Mouse (Mus musculus): ENCODE measurements around the gene Pxdc1.

Pxdc1 gene

DNA sequence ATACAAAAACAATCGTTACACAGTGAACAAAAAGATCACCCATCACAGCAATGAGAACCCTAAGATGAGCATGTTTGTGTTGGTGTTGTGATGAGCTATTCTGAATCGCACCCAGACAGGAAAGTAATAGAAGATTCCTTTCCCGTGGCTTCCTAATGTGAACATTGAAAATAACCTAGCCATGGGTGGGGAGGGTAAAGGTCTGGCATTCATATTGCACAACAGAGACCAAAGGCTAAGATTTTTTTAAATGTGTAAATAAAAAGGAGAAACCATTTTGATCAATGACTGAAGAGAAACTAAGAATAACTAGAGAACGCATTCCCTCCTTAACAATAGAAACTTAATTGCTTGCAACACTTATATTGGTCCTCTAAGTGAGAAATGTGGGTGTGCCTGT, 11.8 kb upstream of the Pxdc1 start:
- Histone ChIP-seq H3K36me3 (ENCODE audit: control insufficient read depth, insufficient read depth, low read length, poor library complexity, severe bottlenecking) (no peaks in the 10 kb centered on the region), H3K27me3 (ENCODE audit: control insufficient read depth, insufficient read depth, low read length, poor library complexity, severe bottlenecking) (no peaks in the 10 kb centered on the region)
- no peak for DNase-seq (ENCODE audit: low read depth, low spot score)

- DNase-seq (ENCODE audit: low read depth, low spot score): peak; percentile 54
- Histone ChIP-seq H3K27me3 (ENCODE audit: control insufficient read depth, insufficient read depth, low read length, poor library complexity, severe bottlenecking) (no peaks in the 10 kb centered on the region), H3K36me3 (ENCODE audit: control insufficient read depth, insufficient read depth, low read length, poor library complexity, severe bottlenecking) (no peaks in the 10 kb centered on the region)
Measured at GRCm38 (mm10) chr13:34663762-34664161, 10.5 kb upstream of the Pxdc1 start.

DNA sequence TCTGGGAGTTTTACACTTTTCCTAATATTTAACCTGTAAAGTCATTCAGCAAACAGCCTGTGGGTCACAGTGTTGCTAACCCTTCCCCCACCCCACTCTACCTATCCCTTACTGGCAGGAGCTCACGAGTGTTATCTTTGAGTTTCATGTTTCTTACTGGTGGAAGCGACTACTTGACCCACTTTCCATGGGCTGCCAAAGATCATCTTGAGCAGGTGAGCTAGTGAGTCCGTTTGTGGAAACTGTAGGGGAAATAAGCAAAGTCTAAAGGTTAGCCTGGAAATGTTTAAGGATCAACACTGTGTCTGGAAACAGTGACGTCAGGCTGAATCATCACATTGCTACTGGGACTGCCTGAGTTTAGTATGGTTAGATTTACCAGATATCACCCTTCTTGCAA, 6.2 kb upstream of the Pxdc1 start:
- Histone ChIP-seq H3K36me3 (ENCODE audit: control insufficient read depth, insufficient read depth, low read length, poor library complexity, severe bottlenecking) (no peaks in the 10 kb centered on the region), H3K27me3 (ENCODE audit: control insufficient read depth, insufficient read depth, low read length, poor library complexity, severe bottlenecking) (no peaks in the 10 kb centered on the region)
- no peak for DNase-seq (ENCODE audit: low read depth, low spot score)

DNA sequence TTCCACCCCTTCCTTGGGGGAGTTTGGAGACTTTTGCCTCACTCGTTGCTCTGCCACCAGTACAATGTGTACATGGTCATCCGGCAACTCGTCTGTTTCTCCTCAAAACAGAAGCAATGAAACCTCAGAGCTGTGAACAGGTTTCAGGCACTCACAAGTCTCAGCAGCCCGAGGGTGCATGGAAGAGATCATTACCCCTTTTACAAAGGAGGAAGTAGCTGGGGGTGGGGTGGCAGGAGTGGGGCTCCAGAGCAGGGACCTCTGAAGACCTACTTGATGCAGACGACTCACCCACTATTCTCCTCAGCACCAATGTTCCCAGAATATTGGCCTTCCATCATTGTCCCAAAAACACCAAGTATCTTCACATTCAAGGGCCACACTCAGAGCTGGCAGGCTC, 3.1 kb upstream of the Pxdc1 start:
- H3K36me3 ChIP-seq (ENCODE audit: control insufficient read depth, insufficient read depth, low read length, poor library complexity, severe bottlenecking): no peaks in the 10 kb centered on the region
- no peaks in the 10 kb centered on the region for H3K27me3 ChIP-seq (ENCODE audit: control insufficient read depth, insufficient read depth, low read length, poor library complexity, severe bottlenecking)
- DNase-seq (ENCODE audit: low read depth, low spot score): peak; percentile 51

DNA sequence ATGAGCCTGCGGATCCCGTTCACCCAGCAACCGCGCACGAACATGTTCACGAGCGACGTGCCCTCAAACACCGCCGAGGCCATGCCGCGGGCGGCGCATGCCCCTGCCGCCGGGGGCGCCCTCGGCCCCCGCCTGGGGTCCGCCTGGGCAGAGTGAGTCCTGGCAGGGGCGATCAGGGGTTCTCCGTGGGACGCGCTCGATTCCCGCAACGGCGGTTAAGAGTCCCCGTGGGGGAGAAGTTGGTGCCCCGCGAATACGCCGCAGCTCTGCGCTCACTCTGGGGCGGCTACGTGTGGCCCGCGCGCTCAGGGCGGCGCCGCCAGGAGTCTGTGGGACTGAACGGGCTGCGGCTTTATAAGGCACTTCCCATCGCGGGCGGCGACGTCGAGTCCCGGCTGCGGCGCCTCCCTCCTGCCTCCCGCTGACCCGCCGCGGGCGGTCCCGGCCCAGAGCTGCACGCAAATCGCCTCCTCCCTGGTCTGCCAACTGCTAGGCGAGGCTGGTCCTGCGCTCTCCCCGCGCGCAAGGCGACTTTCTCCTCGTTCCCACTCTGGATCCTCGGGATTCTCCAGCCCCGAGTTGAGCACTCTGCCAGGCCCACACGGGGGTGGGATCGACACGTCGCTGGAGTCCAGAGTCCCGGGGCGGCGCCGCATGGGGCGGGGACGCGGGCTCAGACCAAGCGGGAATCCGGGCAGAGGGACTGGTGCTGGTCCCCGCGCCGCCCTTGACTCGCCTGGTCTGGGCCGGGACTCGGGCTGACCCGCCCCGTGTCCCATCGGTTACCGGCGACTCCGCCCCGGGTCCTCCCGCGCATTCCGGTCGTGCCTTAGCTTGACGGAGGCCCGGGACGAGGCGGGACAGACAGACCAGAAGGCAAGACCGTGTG, 689 bp downstream of the Pxdc1 start:
- Histone ChIP-seq H3K36me3 (ENCODE audit: control insufficient read depth, insufficient read depth, low read length, poor library complexity, severe bottlenecking) (no peaks in the 10 kb centered on the region; the same call in 1 of the 2 replicates), H3K27me3 (ENCODE audit: control insufficient read depth, insufficient read depth, low read length, poor library complexity, severe bottlenecking) (no peaks in the 10 kb centered on the region)
- peak; percentile 85 for DNase-seq (ENCODE audit: low read depth, low spot score)

DNA sequence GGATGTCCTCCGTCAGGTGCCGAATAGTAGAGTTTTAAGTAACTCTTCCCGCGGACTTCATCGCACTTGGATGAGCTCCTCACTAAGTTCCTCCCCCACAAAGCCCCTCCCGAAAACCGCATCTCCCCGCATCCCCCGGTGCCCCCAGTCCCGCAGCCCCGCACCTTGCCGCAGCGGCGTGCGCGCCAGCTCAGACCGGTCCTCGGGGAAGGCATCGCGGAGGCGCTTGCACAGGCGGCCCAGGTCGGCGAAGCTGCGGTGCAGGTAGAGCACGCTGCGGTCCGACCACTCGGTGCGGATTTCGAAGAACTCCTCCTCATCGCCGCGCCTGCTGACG, 1.3 kb downstream of the Pxdc1 start:
- Histone ChIP-seq H3K27me3 (ENCODE audit: control insufficient read depth, insufficient read depth, low read length, poor library complexity, severe bottlenecking) (no peaks in the 10 kb centered on the region), H3K36me3 (ENCODE audit: control insufficient read depth, insufficient read depth, low read length, poor library complexity, severe bottlenecking) (peaks cover 2% of the 10 kb centered on the region)
- DNase-seq (ENCODE audit: low read depth, low spot score): no peak

DNA sequence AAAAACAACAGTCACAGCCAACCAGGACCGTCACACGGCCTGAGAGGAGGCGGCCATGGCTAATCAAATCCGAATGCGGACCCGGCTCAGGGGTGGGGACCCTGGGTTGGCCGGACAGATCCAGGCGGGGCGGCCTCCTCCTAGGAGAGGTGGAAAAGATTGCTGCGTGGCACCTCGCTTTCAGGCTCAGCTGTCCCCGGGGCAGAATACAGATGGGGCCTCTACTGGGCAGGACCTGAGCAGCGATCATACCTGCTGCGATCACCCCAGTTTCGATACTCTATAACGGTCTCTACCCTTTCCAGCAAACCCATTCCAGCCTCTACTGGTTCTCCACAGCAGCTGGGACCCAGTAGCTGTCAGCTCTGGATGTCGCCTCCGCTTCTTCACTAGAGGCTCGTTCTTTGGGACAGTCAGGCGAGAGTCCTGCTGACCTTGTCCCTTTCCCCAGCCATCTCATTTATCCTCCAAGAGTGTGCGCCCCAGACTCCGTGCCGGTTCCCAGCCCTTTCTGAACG, 1.8 kb downstream of the Pxdc1 start:
- Histone ChIP-seq H3K27me3 (ENCODE audit: control insufficient read depth, insufficient read depth, low read length, poor library complexity, severe bottlenecking) (no peaks in the 10 kb centered on the region), H3K36me3 (ENCODE audit: control insufficient read depth, insufficient read depth, low read length, poor library complexity, severe bottlenecking) (peaks cover 2% of the 10 kb centered on the region)
- DNase-seq (ENCODE audit: low read depth, low spot score): peak; percentile 26

GRCm38 (mm10) chr13:34650953-34651352, 2.3 kb downstream of the Pxdc1 start:
- Histone ChIP-seq H3K27me3 (ENCODE audit: control insufficient read depth, insufficient read depth, low read length, poor library complexity, severe bottlenecking) (no peaks in the 10 kb centered on the region), H3K36me3 (ENCODE audit: control insufficient read depth, insufficient read depth, low read length, poor library complexity, severe bottlenecking) (peaks cover 2% of the 10 kb centered on the region)
- peak; percentile 28 for DNase-seq (ENCODE audit: low read depth, low spot score)

DNA sequence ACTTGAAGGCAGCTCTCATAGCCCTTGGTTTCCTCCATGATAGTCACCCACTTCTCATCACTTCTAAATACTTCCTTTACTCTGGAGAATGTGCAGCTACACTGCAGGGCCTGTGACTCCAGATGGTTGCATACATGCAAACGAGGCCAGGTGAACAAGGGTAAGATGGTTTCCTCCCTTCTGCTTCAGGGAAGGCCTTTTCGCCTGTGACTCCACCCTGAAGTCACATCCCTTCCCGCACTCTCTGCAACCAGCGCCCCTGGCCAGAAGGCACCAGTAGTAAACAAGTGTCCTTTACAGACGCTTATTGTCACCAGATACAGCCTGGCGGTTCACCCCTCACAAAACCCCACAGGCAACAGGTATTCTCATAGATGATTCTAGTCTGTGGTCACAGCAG, 2.9 kb downstream of the Pxdc1 start:
- no peaks in the 10 kb centered on the region for H3K27me3 ChIP-seq (ENCODE audit: control insufficient read depth, insufficient read depth, low read length, poor library complexity, severe bottlenecking)
- DNase-seq (ENCODE audit: low read depth, low spot score): peak; percentile 48
- peaks cover 2% of the 10 kb centered on the region for H3K36me3 ChIP-seq (ENCODE audit: control insufficient read depth, insufficient read depth, low read length, poor library complexity, severe bottlenecking)

GRCm38 (mm10) chr13:34647751-34648150, 5.5 kb downstream of the Pxdc1 start:
- DNase-seq (ENCODE audit: low read depth, low spot score): no peak
- Histone ChIP-seq H3K27me3 (ENCODE audit: control insufficient read depth, insufficient read depth, low read length, poor library complexity, severe bottlenecking) (no peaks in the 10 kb centered on the region), H3K36me3 (ENCODE audit: control insufficient read depth, insufficient read depth, low read length, poor library complexity, severe bottlenecking) (peaks cover 2% of the 10 kb centered on the region)

DNA sequence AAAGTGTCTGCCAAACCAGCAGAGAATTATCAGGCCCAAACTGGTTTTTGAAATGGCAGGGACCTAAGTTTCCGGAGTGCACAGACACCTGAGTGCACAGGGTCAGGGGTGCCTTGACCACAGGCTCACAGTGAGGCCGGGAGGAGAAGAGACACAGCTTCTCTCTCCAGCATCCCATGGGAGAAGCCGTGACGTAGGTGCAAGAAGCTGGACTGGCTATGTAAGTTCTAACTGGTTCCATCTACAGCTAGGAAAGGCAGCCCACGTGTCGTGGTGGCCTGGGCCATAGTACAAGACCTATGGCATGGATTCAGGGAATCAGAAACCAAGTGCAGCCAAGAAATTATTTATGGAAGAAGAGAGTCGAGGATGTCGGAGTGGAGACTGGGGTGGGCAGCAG, 6.1 kb downstream of the Pxdc1 start:
- Histone ChIP-seq H3K36me3 (ENCODE audit: control insufficient read depth, insufficient read depth, low read length, poor library complexity, severe bottlenecking) (peaks cover 2% of the 10 kb centered on the region), H3K27me3 (ENCODE audit: control insufficient read depth, insufficient read depth, low read length, poor library complexity, severe bottlenecking) (no peaks in the 10 kb centered on the region)
- DNase-seq (ENCODE audit: low read depth, low spot score): no peak

GRCm38 (mm10) chr13:34646240-34646750, 7.0 kb downstream of the Pxdc1 start:
- Histone ChIP-seq H3K27me3 (ENCODE audit: control insufficient read depth, insufficient read depth, low read length, poor library complexity, severe bottlenecking) (no peaks in the 10 kb centered on the region), H3K36me3 (ENCODE audit: control insufficient read depth, insufficient read depth, low read length, poor library complexity, severe bottlenecking) (peaks cover 7% of the 10 kb centered on the region)
- DNase-seq (ENCODE audit: low read depth, low spot score): no peak

- peaks cover 7% of the 10 kb centered on the region for H3K36me3 ChIP-seq (ENCODE audit: control insufficient read depth, insufficient read depth, low read length, poor library complexity, severe bottlenecking)
Measured at GRCm38 (mm10) chr13:34645519-34645918, 7.8 kb downstream of the Pxdc1 start.

DNA sequence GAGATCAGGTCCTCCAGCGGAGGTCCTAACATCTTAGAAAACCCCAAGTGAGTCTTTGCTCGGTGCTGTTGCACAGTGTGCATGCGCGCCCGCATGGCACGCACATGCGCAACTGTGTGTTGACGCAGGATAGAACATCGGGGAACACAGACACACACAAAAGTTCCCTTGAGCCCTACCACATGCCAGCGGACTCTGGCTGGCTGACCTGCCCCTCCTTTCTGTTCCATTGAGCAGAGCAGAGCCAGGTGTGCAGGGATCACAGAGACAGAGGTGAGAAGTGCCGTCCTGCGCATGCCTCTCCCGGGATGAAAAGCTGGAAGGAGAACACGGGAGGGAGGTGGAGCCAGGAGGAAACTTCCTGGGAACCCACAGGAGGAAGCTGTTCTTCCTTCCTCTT, 8.9 kb downstream of the Pxdc1 start:
- DNase-seq (ENCODE audit: low read depth, low spot score): no peak
- Histone ChIP-seq H3K36me3 (ENCODE audit: control insufficient read depth, insufficient read depth, low read length, poor library complexity, severe bottlenecking) (peaks cover 7% of the 10 kb centered on the region), H3K27me3 (ENCODE audit: control insufficient read depth, insufficient read depth, low read length, poor library complexity, severe bottlenecking) (no peaks in the 10 kb centered on the region)

More at GRCm38 (mm10) chr13:34645519-34645918, 7.8 kb downstream of the Pxdc1 start:
- no peaks in the 10 kb centered on the region for H3K27me3 ChIP-seq (ENCODE audit: control insufficient read depth, insufficient read depth, low read length, poor library complexity, severe bottlenecking)
- DNase-seq (ENCODE audit: low read depth, low spot score): no peak

GRCm38 (mm10) chr13:34643926-34644325, 9.4 kb downstream of the Pxdc1 start:
- no peak for DNase-seq (ENCODE audit: low read depth, low spot score)
- no peaks in the 10 kb centered on the region for H3K27me3 ChIP-seq (ENCODE audit: control insufficient read depth, insufficient read depth, low read length, poor library complexity, severe bottlenecking)
- H3K36me3 ChIP-seq (ENCODE audit: control insufficient read depth, insufficient read depth, low read length, poor library complexity, severe bottlenecking): peaks cover 7% of the 10 kb centered on the region
